Mouse (Mus musculus) hindbrain, embryonic 15.5 days (tissue): ENCODE data around the gene Gm26602. TPM values are rescaled to one million over a fixed set of nuclear protein-coding genes. Genes with fewer than 3 reads are reported as not detected.
A peak's percentile ranks its signal among the peaks of the same experiment; 100 is the strongest.
"Not testable (repeated sequence)": the region's sequence is repeated elsewhere in the genome, so short reads cannot be mapped to it uniquely, and the experiment has no call there.

ENCODE experiments used
- ATAC-seq: fragments of 200-750 bp; cut with Nextera tagmentation; 2 replicates; pipeline ENCODE4 v1.8.0; 2017; ENCODE audit warnings: low read depth, moderate number of reproducible peaks, moderate TSS enrichment; ENCODE audit not compliant: low FRiP score
- H3K27ac ChIP-seq: fragments of 300-500 bp; sonication (generic); replicated peaks from 2 replicates; pipeline ENCODE4 v1.5.1; 2015; ENCODE audit warnings: mild to moderate bottlenecking, inconsistent platforms
- H3K27me3 ChIP-seq: fragments of 300-500 bp; sonication (generic); 2 replicates; pipeline ENCODE4 v1.6.1; 2015; ENCODE audit warnings: control low read depth, inconsistent platforms
- H3K36me3 ChIP-seq: fragments of 300-500 bp; sonication (generic); 2 replicates; pipeline ENCODE4 v1.6.1; 2015; ENCODE audit warnings: control low read depth, inconsistent platforms
- H3K4me1 ChIP-seq: fragments of 300-500 bp; sonication (generic); replicated peaks from 2 replicates; pipeline ENCODE4 v1.6.1; 2015; ENCODE audit warnings: control low read depth, inconsistent platforms
- H3K4me2 ChIP-seq: fragments of 300-500 bp; sonication (generic); 2 replicates; pipeline ENCODE4 v1.6.1; 2015; ENCODE audit warnings: moderate library complexity, mild to moderate bottlenecking, inconsistent platforms
- H3K4me3 ChIP-seq: fragments of 300-500 bp; sonication (generic); 2 replicates; pipeline ENCODE4 v1.5.1; 2015; ENCODE audit warnings: mild to moderate bottlenecking, inconsistent platforms
- H3K9ac ChIP-seq: fragments of 300-500 bp; sonication (generic); 2 replicates; pipeline ENCODE4 v1.6.1; 2015; ENCODE audit warnings: inconsistent platforms
- H3K9me3 ChIP-seq: fragments of 300-500 bp; sonication (generic); 2 replicates; pipeline ENCODE4 v1.6.1; 2016; ENCODE audit warnings: control low read depth, inconsistent platforms
- WGBS: fragments of 180-500 bp; shearing (Covaris S2); methylation state at CpG from one replicate; pipeline ENCODE4 v1.1.7; 2015; 5-methylcytosine and 5-hydroxymethylcytosine counted together
- polyA plus RNA-seq: library from polyadenylated mRNA; unstranded; fragments of >200 nt; fragmentation: Nextera tagmentation; extraction: Ambion mirVana; gene quantifications from 2 replicates; pipeline ENCODE4 v1.2.1, GENCODE M21; 2015

The Gm26602 gene
- polyA plus RNA-seq, 1 experiment from 2014 or later, result 3.0 TPM

DNA sequence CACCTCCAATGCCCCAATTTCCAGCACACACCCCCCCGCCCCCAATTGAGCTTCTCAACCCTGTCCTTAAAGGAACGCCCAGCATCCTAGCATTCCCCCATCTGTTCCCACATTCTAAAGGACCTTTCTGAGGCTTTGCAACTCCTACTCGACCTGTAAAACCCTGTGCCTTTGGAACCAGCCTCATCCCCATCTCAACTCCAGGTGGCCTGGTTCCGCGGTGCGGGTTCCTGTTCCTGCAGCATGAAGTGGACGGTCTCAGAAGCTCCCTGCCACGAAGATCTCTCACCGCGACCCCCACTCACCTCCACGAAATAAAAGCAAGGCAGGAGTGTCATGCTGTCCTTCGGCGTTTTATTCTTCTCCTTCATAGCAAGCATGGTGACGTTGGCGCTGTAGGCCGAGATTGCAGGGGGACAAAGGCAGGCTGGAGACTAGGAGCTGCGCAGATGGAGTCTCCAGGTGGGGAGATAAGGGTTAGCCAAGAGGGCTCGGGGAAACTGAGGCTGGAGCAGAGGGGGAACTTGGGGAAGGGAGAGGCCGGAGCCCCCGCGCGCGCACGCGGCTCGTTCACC is 36.9 kb upstream of the Gm26602 start:
- H3K9ac ChIP-seq, result peak overlapping the region; percentile 91
- 0 out of 2 replicates have a peak, but pooled peaks cover 4% of the 10 kb centered on the region for H3K36me3 ChIP-seq
- H3K4me3 ChIP-seq, result peak overlapping the region; percentile 67
- no peaks in the 10 kb centered on the region for H3K27me3 ChIP-seq
- peak; percentile 0; the same call in 1 of the 2 replicates for ATAC-seq
- peaks cover 42% of the 10 kb centered on the region for H3K4me1 ChIP-seq
- H3K27ac ChIP-seq, result peak overlapping the region; percentile 96
- WGBS, result 2% methylated on average over 26 of the region's 26 CpGs
- H3K4me2 ChIP-seq, result peak overlapping the region; percentile 74
- H3K9me3 ChIP-seq, result no peaks in the 10 kb centered on the region

DNA sequence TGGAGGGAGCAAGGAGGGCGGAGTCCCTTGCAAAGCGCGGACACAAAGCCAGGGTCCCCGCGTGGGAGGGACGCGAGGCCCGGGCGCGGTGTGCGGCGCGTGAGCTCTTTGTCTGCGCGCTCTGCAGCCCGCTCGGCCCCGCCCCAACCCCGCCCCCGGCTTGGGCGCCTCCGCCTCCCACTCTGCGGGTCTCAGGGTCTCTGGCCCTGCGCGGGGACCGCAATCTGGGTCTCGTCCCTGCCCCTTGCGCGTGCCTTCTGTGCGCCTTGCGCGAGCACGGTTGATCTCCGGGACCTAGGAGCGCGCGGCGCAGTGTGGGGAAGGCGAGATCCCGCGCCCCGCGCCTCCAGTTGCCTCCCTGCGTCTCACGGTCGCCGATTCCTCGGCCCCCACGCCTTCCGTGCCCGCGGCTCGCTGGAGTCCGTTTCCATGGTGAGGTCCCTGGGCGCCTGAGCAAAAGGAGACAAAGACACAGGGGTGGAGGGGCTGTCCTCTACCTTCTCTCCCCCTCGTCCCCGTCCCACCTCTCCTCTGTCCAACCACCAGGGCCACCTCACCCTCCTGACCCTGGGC is 36.3 kb upstream of the Gm26602 start, which contains the start of the genes Prtn3 and Plppr3:
Gene Prtn3 (plus strand): TSS at position 187 of the 573 bp plus-strand sequence.
Gene Plppr3 (minus strand): TSS at position 345 of the 573 bp plus-strand sequence.
- ATAC-seq, result peak; percentile 94
- no peaks in the 10 kb centered on the region for H3K9me3 ChIP-seq
- H3K4me2 ChIP-seq, result peak within 1 kb of the TSS; percentile 74
- H3K4me3 ChIP-seq, result peak within 1 kb of the TSS; percentile 67
- no peaks in the 10 kb centered on the region for H3K27me3 ChIP-seq
- peak within 1 kb of the TSS; percentile 91 for H3K9ac ChIP-seq
- WGBS, result 0% methylated on average over 49 of the region's 57 CpGs
- peak within 1 kb of the TSS; percentile 96 for H3K27ac ChIP-seq
- H3K4me1 ChIP-seq, result peaks cover 36% of the 10 kb centered on the region
- 0 out of 2 replicates have a peak, but pooled peaks cover 4% of the 10 kb centered on the region for H3K36me3 ChIP-seq

DNA sequence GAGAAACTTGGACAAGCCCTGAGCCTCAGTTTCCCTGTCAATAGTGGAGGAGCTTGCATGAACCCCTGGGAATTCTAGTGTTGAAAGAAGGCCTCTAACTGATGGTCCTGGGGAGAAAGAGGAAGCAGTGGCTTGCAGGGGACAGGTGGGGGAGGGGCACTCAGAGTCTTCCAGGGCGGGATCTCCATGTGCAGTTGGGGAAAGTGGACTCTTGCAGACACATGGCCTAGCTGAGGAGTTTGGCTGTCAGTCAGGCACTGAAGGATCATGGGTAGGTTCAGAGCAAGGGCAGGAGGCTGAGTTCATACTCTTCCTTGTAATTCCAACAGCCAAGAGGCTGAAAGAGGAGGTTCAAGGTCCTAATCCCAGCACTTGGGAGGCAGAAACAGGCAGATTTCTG is 33.5 kb upstream of the Gm26602 start:
- H3K9ac ChIP-seq, result no peak overlapping the region
- peaks cover 10% of the 10 kb centered on the region for H3K27me3 ChIP-seq
- no peak for ATAC-seq
- no peaks in the 10 kb centered on the region for H3K9me3 ChIP-seq
- H3K4me1 ChIP-seq, result peaks cover 21% of the 10 kb centered on the region
- no peak overlapping the region for H3K27ac ChIP-seq
- H3K36me3 ChIP-seq, result no peaks in the 10 kb centered on the region
- no peak overlapping the region for H3K4me2 ChIP-seq
- no peak overlapping the region for H3K4me3 ChIP-seq
- WGBS, result 71% methylated on average over 1 of the region's 1 CpGs

DNA sequence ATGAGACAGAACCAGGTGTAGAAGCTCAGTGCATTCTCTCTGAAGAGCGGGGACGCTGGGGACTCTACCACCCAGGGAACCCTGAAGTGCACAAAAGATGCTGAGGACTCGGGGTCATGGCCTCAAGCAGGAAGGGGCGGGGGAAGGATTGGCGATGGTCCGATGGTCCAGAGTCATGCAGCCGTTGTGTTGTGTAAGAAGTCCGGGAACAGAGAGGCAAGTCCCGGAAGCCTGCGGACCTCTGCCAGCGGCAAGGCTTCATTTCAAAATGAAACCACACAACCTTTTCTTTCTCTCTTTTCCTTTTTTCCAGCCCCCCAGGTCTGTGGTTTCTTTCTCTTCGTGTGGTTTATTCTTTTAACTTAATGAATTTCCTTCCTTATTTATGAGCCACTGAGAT is 32.9 kb upstream of the Gm26602 start:
- no peak overlapping the region for H3K27ac ChIP-seq
- no peak overlapping the region for H3K9ac ChIP-seq
- 31% methylated on average over 12 of the region's 12 CpGs for WGBS
- H3K9me3 ChIP-seq, result no peaks in the 10 kb centered on the region
- ATAC-seq, result no peak
- H3K4me3 ChIP-seq, result no peak overlapping the region
- H3K4me2 ChIP-seq, result no peak overlapping the region
- H3K4me1 ChIP-seq, result peaks cover 21% of the 10 kb centered on the region
- H3K36me3 ChIP-seq, result no peaks in the 10 kb centered on the region
- peaks cover 16% of the 10 kb centered on the region for H3K27me3 ChIP-seq

DNA sequence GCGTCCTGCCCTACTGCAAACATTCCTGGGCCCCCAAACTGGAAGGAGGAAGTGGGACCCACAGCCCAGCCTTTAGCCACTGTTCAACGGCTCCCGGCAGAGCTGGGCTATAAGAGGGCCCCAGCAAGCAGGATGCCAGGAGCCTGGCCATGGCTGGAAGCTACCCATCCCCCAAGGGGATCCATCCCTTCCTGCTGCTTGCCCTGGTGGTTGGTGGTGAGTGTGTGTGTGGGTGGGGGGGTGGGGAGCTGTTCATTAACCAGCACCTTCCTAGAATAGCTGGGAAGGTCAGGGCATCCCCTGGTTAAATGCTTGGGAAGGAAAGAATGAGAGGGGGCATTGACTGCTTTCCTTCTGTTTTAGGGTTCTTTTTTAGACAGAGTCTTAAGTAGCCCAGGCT is 31.1 kb upstream of the Gm26602 start:
- no peak overlapping the region for H3K9ac ChIP-seq
- no peaks in the 10 kb centered on the region for H3K36me3 ChIP-seq
- ATAC-seq, result no peak
- no peak overlapping the region for H3K4me2 ChIP-seq
- no peak overlapping the region for H3K4me3 ChIP-seq
- H3K27ac ChIP-seq, result no peak overlapping the region
- H3K27me3 ChIP-seq, result peaks cover 18% of the 10 kb centered on the region
- peaks cover 18% of the 10 kb centered on the region for H3K4me1 ChIP-seq
- H3K9me3 ChIP-seq, result no peaks in the 10 kb centered on the region
- WGBS, result 27% methylated on average over 3 of the region's 3 CpGs

DNA sequence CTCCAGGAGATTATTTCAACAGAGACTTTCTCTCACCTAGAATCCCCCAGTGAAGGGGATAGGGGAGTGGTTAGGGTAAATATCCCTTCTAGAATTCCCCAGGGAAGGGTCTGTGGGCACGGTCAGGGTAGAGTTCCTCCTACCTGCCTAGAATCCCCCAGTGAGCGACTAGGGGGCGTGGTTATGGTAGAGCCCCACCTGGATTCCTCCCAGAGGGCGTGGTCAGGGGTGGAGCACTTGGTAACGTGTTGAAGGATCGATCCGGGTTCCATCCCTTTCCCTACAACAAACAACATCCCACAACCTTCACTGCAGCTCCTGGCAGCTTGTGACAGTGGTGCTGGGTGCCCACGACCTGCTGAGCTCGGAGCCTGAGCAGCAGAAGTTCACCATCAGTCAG is 29.9 kb upstream of the Gm26602 start:
- no peak overlapping the region for H3K9ac ChIP-seq
- 21% methylated on average over 9 of the region's 9 CpGs for WGBS
- H3K4me3 ChIP-seq, result no peak overlapping the region
- ATAC-seq, result no peak
- H3K4me2 ChIP-seq, result no peak overlapping the region
- peaks cover 10% of the 10 kb centered on the region for H3K4me1 ChIP-seq
- H3K27ac ChIP-seq, result no peak overlapping the region
- H3K36me3 ChIP-seq, result no peaks in the 10 kb centered on the region
- no peaks in the 10 kb centered on the region for H3K9me3 ChIP-seq
- H3K27me3 ChIP-seq, result peaks cover 18% of the 10 kb centered on the region

DNA sequence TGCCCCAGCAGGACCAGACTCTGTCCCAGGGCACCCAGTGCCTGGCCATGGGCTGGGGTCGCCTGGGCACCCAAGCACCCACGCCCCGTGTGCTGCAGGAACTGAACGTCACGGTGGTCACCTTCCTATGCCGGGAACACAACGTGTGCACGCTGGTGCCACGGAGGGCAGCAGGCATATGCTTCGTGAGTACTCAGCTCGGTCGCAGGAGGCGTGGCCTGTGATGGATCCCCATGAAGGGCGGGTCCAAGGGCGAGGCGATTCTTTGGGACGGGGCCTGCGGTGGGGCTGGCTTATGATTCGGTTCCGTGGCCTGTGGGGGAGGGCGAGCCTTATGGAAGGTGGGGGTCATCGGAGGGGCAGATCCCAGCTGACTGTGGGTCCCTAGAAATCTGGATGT is 28.7 kb upstream of the Gm26602 start:
- no peak for ATAC-seq
- Histone ChIP-seq H3K9ac (no peak overlapping the region), H3K9me3 (no peaks in the 10 kb centered on the region), H3K4me1 (peaks cover 10% of the 10 kb centered on the region), H3K4me3 (no peak overlapping the region), H3K4me2 (peak overlapping the region; percentile 35), H3K27me3 (peaks cover 18% of the 10 kb centered on the region), H3K27ac (no peak overlapping the region), H3K36me3 (no peaks in the 10 kb centered on the region)
- WGBS, result 8% methylated on average over 22 of the region's 22 CpGs

DNA sequence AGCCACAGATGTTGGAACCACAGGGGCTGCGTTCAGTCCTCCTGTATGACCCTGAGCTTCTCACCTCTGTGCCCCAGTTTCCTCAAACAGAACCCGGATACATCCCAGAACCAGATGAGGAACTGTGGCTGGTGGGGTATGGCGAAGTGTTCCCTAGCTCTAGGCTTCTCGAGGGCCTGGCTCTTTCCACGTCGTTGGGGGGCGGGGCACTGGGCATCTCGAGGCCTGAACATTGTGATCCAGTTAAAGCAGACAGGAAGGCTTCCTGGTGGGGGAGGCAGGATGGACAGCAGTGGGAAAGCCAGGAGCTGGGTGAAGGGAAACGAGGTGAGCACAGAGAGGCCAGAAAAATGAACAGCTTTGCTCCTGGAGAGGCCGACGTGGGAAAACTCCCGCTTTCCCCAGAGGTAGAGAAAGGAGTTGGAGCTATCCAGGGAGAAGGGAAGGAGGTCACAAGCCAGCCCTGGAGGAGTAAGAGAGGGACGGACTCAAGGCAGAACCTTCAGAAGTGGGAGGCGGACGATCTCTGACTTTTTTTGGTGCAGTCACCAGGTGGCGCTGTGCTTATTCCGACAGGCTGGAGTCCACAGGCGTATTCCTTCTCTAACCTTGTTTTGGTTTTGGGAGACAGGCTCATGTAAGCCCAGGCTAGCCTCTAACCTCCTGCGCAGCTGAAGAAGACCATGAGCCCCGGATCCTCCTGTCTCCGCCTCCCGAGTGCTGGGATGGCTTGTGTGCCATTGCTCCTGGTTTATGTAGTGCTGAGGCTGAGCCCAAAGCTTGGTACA is 27.2 kb upstream of the Gm26602 start:
- Histone ChIP-seq H3K4me2 (no peak overlapping the region), H3K4me3 (no peak overlapping the region), H3K9ac (no peak overlapping the region), H3K9me3 (no peaks in the 10 kb centered on the region), H3K4me1 (peaks cover 10% of the 10 kb centered on the region), H3K27me3 (peaks cover 21% of the 10 kb centered on the region), H3K27ac (no peak overlapping the region), H3K36me3 (no peaks in the 10 kb centered on the region)
- no peak for ATAC-seq
- WGBS, result 15% methylated on average over 22 of the region's 22 CpGs

DNA sequence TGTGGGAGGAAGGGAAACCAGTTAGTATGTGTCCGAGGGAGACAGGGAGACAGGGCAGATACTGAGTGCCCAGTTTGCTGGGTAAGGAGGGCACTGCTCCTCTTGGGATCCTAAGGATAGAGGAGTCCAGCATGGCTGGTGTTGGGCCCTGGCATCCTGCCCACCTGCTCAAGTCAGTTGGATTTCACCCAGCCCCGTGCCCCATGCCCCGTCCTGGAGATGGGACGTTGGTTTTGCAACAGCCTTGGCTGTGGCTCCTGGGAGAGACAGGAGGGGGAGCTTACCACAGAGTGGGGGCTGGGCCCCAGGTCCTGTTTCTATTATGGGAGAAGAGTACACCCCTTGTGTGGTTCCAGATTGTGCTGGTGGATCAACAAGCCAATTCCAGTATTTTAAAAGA is 26.2 kb upstream of the Gm26602 start:
- ATAC-seq, result no peak; the same call in 1 of the 2 replicates
- no peaks in the 10 kb centered on the region for H3K9me3 ChIP-seq
- no peak overlapping the region for H3K4me2 ChIP-seq
- no peak overlapping the region for H3K27ac ChIP-seq
- peaks cover 21% of the 10 kb centered on the region for H3K27me3 ChIP-seq
- no peak overlapping the region for H3K4me3 ChIP-seq
- no peaks in the 10 kb centered on the region for H3K36me3 ChIP-seq
- WGBS, result 56% methylated on average over 4 of the region's 4 CpGs
- H3K9ac ChIP-seq, result no peak overlapping the region
- H3K4me1 ChIP-seq, result peaks cover 10% of the 10 kb centered on the region

DNA sequence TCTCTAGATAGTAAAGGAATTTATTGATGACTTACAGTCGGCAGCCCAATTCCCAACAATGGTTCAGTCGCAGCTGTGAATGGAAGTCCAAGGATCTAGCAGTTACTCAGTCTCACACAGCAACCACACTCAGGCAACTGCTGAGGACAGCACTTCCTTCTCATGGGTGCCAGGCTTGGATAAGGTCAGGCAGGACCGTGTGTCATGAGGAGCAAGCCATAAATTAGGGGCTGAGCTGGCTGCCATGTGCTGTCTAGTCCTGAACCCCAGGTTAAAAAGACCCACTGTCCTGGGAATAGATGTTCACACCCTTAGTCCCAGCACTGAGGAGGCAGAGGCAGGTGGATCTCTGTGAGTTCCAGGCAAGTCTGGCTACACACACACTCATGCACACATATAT is 25.7 kb upstream of the Gm26602 start:
- not testable (repeated sequence) for H3K4me3 ChIP-seq, H3K9me3 ChIP-seq, H3K9ac ChIP-seq, H3K4me2 ChIP-seq, ATAC-seq, H3K36me3 ChIP-seq, H3K27ac ChIP-seq
- 80% methylated on average over 3 of the region's 3 CpGs for WGBS
- Histone ChIP-seq H3K4me1 (peaks cover 10% of the 10 kb centered on the region), H3K27me3 (peaks cover 21% of the 10 kb centered on the region)

DNA sequence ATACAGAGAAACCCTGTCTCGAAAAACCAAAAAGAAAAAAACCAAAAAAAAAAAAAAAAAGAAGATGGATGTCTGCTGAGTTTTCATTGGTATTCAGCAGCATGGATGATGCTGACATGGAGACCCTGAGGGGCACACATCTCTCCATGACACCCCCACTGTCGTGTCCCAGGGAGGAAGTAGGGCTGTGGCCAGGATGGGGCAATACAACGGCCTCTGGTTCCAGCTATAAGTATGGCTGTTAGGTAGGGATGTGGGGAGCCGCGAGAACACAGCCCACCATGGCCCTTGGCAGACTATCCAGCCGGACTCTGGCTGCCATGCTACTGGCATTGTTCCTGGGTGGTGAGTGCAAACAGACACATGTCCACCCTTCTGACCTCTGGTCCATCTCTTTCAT is 24.6 kb upstream of the Gm26602 start, which contains the start of gene Elane:
Gene Elane (plus strand): TSS at position 194 of the 400 bp plus-strand sequence.
- Histone ChIP-seq H3K27ac (no peak within 1 kb of the TSS), H3K27me3 (peaks cover 18% of the 10 kb centered on the region), H3K9ac (no peak within 1 kb of the TSS), H3K4me2 (no peak within 1 kb of the TSS), H3K9me3 (no peaks in the 10 kb centered on the region), H3K4me3 (no peak within 1 kb of the TSS), H3K36me3 (no peaks in the 10 kb centered on the region), H3K4me1 (peaks cover 10% of the 10 kb centered on the region)
- no peak for ATAC-seq
- 80% methylated on average over 6 of the region's 6 CpGs for WGBS

DNA sequence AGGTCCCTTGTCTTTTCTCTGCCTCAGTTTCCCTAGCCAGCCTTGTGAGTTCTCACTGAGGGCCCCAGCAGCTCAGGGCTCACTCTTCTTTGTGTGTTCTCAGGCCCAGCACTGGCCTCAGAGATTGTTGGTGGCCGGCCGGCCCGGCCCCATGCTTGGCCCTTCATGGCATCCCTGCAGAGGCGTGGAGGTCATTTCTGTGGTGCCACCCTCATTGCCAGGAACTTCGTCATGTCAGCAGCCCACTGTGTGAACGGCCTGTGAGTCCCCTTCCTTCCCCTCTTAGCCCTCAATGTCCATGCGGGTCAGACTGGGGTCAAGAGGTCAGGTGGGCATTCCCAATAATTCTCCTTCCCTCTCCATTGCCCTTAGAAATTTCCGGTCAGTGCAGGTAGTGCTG is 24.0 kb upstream of the Gm26602 start:
- H3K27me3 ChIP-seq, result peaks cover 14% of the 10 kb centered on the region; the same call in 1 of the 2 replicates
- no peak overlapping the region for H3K9ac ChIP-seq
- no peak overlapping the region for H3K4me3 ChIP-seq
- peaks cover 10% of the 10 kb centered on the region for H3K4me1 ChIP-seq
- no peak overlapping the region for H3K4me2 ChIP-seq
- no peaks in the 10 kb centered on the region for H3K9me3 ChIP-seq
- no peaks in the 10 kb centered on the region for H3K36me3 ChIP-seq
- 84% methylated on average over 8 of the region's 8 CpGs for WGBS
- H3K27ac ChIP-seq, result no peak overlapping the region
- ATAC-seq, result no peak
